9 mouse cellular contexts compared by ENCODE assay signal in genomic region chr2:36103069-36103554, GRCm38 (mm10). TPM values are rescaled to one million over a fixed set of nuclear protein-coding genes. Genes with fewer than 3 reads are reported as not detected.
DNase-seq lines count a peak whose midpoint lies in the region; ATAC-seq and TF ChIP-seq lines count a peak whose summit lies in the region.
"Had no signal": no experiment of that assay in that cellular context is flagged by ENCODE, and none has a peak within 500 bp of the region (broad histone marks: within the 10 kb centered on the region; RNA-seq: fewer than 3 reads in every experiment).

No protein-coding gene starts in this region.

- no peak for ATAC-seq in embryonic facial prominence, embryonic 11.5 days (replicated peaks; ENCODE audit: insufficient number of reproducible peaks, low FRiP score, low TSS enrichment, low read depth)
- ATAC-seq in hindbrain, embryonic 12.5 days (ENCODE audit: low FRiP score) = no peak
- no peak for ATAC-seq in midbrain, embryonic 14.5 days (ENCODE audit: low FRiP score, low TSS enrichment)

- H3K27me3 ChIP-seq in kidney, adult 2 months (replicated peaks; ENCODE audit: control insufficient read depth, insufficient read depth, low read length) = peaks cover 5% of the 10 kb centered on the region
- peaks cover 70% of the 10 kb centered on the region for H3K27me3 ChIP-seq in embryonic facial prominence, embryonic 11.5 days (ENCODE audit: control insufficient read depth, insufficient read depth, low read length)
- peaks cover 99% of the 10 kb centered on the region for H3K27me3 ChIP-seq in hindbrain, embryonic 12.5 days
- H3K27me3 ChIP-seq in midbrain, embryonic 14.5 days (ENCODE audit: control insufficient read depth, insufficient read depth, low read length) = peaks cover 96% of the 10 kb centered on the region
- peaks cover 49% of the 10 kb centered on the region for H3K27me3 ChIP-seq in thymus, adult 2 months (ENCODE audit: control insufficient read depth, insufficient read depth, low read length)

- peak overlapping the region; percentile 29; the same call in 1 of the 2 replicates for H3K4me3 ChIP-seq in kidney, adult 2 months (ENCODE audit: insufficient read depth, low read depth, low read length)
- peak overlapping the region; percentile 57 for H3K4me3 ChIP-seq in embryonic facial prominence, embryonic 11.5 days (ENCODE audit: low read depth, low read length)
- peak overlapping the region; percentile 19 for H3K4me3 ChIP-seq in hindbrain, embryonic 12.5 days
- H3K4me3 ChIP-seq in midbrain, embryonic 14.5 days (replicated peaks; ENCODE audit: low read depth, low read length) = 0 out of 2 replicates have a peak overlapping the region, but pooled peaks have one; percentile 1
- H3K4me3 ChIP-seq in thymus, adult 2 months (ENCODE audit: control insufficient read depth, insufficient read depth, low read length) = no peak overlapping the region

- WGBS in kidney, adult 2 months = 18% methylated on average over 21 of the region's 21 CpGs
- WGBS in embryonic facial prominence, embryonic 11.5 days = 1% methylated on average over 21 of the region's 21 CpGs
- WGBS in hindbrain, embryonic 12.5 days = 2% methylated on average over 21 of the region's 21 CpGs
- WGBS in midbrain, embryonic 14.5 days = under 1% methylated on average over 21 of the region's 21 CpGs
- 7% methylated on average over 21 of the region's 21 CpGs for WGBS in thymus, adult 2 months

- peak overlapping the region; percentile 74 for H3K4me2 ChIP-seq in embryonic facial prominence, embryonic 11.5 days (ENCODE audit: low read depth, low read length)
- H3K4me2 ChIP-seq in hindbrain, embryonic 12.5 days (replicated peaks) = peak overlapping the region; percentile 35
- H3K4me2 ChIP-seq in midbrain, embryonic 14.5 days (ENCODE audit: low read length) = peak overlapping the region; percentile 58

- H3K27ac ChIP-seq in kidney, adult 2 months (ENCODE audit: insufficient read depth, low read depth, low read length) = no peak overlapping the region
- peak overlapping the region; percentile 66 for H3K27ac ChIP-seq in embryonic facial prominence, embryonic 11.5 days (replicated peaks; ENCODE audit: low read depth, low read length)
- H3K27ac ChIP-seq in hindbrain, embryonic 12.5 days = no peak overlapping the region
- no peak overlapping the region for H3K27ac ChIP-seq in midbrain, embryonic 14.5 days (replicated peaks; ENCODE audit: low read depth, low read length)
- no peak overlapping the region for H3K27ac ChIP-seq in thymus, adult 2 months (ENCODE audit: control insufficient read depth, insufficient read depth, low read length)

- H3K9ac ChIP-seq in embryonic facial prominence, embryonic 11.5 days (replicated peaks; ENCODE audit: low read length) = peak overlapping the region; percentile 80
- no peak overlapping the region for H3K9ac ChIP-seq in hindbrain, embryonic 12.5 days
- H3K9ac ChIP-seq in midbrain, embryonic 14.5 days (replicated peaks; ENCODE audit: low read length) = no peak overlapping the region

- H3K4me1 ChIP-seq in kidney, adult 2 months (ENCODE audit: control insufficient read depth, insufficient read depth, low read length) = peaks cover 3% of the 10 kb centered on the region; the same call in 1 of the 2 replicates
- H3K4me1 ChIP-seq in embryonic facial prominence, embryonic 11.5 days (ENCODE audit: control insufficient read depth, insufficient read depth, low read length) = peaks cover 16% of the 10 kb centered on the region; the same call in 1 of the 2 replicates
- peaks cover 33% of the 10 kb centered on the region for H3K4me1 ChIP-seq in hindbrain, embryonic 12.5 days
- H3K4me1 ChIP-seq in midbrain, embryonic 14.5 days (ENCODE audit: control insufficient read depth, insufficient read depth, low read length) = peaks cover 11% of the 10 kb centered on the region
- H3K4me1 ChIP-seq in thymus, adult 2 months (replicated peaks; ENCODE audit: control insufficient read depth, insufficient read depth, low read length) = peaks cover 7% of the 10 kb centered on the region

- no peak for TF ChIP-seq POLR2A in kidney, adult 2 months (IDR thresholded peaks at IDR 0.05; ENCODE audit: low read depth, low read length)
- no peak for TF ChIP-seq POLR2A in thymus, adult 2 months (IDR thresholded peaks at IDR 0.05; ENCODE audit: control insufficient read depth, extremely low read depth, insufficient read depth, low read length, poor library complexity)

- no peak for TF ChIP-seq CTCF in kidney, adult 2 months (conservative IDR thresholded peaks at IDR 0.05; ENCODE audit: insufficient read depth, insufficient read length, low read depth, low read length)
- TF ChIP-seq CTCF in thymus, adult 2 months (IDR thresholded peaks at IDR 0.05; ENCODE audit: borderline replicate concordance, control insufficient read depth, extremely low read depth, insufficient read depth, low read length, poor library complexity) = no peak

- no peak for DNase-seq in kidney, adult 2 months
- no peak for DNase-seq in kidney, adult 18-20 months
- no peak for DNase-seq in embryonic facial prominence, embryonic 11.5 days (ENCODE audit: low spot score)
- DNase-seq in midbrain, embryonic 14.5 days = no peak
- DNase-seq in adipocyte (ENCODE audit: low spot score) = no peak
- no peak for DNase-seq in cerebellum, adult 11-12 months
- DNase-seq in thymus, adult 2 months = no peak

- no peaks in the 10 kb centered on the region for H3K36me3 ChIP-seq in kidney, adult 2 months (ENCODE audit: control insufficient read depth, insufficient read depth, low read length)
- no peaks in the 10 kb centered on the region for H3K36me3 ChIP-seq in embryonic facial prominence, embryonic 11.5 days (replicated peaks; ENCODE audit: control insufficient read depth, insufficient read depth, low read depth, low read length)
- H3K36me3 ChIP-seq in hindbrain, embryonic 12.5 days = no peaks in the 10 kb centered on the region
- H3K36me3 ChIP-seq in midbrain, embryonic 14.5 days (ENCODE audit: control insufficient read depth, insufficient read depth, low read length) = no peaks in the 10 kb centered on the region
- H3K36me3 ChIP-seq in thymus, adult 2 months (ENCODE audit: control insufficient read depth, insufficient read depth, low read length) = no peaks in the 10 kb centered on the region

- no peaks in the 10 kb centered on the region for H3K9me3 ChIP-seq in embryonic facial prominence, embryonic 11.5 days (replicated peaks; ENCODE audit: control insufficient read depth, low read length)
- no peaks in the 10 kb centered on the region for H3K9me3 ChIP-seq in hindbrain, embryonic 12.5 days (replicated peaks)
- H3K9me3 ChIP-seq in midbrain, embryonic 14.5 days (ENCODE audit: control insufficient read depth, low read length) = no peaks in the 10 kb centered on the region

RNA-seq across cellular contexts. Expression of gene Lhx6, which starts 2.1 kb away (rescaled TPM):
- 1.4 and 1.7 TPM in 2 replicates for polyA plus RNA-seq in kidney, adult 2 months (2012; rRNA removed)
- polyA plus RNA-seq in embryonic facial prominence, embryonic 11.5 days (2014; fragmentation: Nextera tagmentation; extraction: Ambion mirVana) = 10.9 and 11.6 TPM in 2 replicates
- polyA plus RNA-seq in hindbrain, embryonic 12.5 days (2016; fragmentation: Nextera tagmentation; extraction: Ambion mirVana) = 1.4 and 2.7 TPM in 2 replicates
- 0.46 TPM in 1 of 2 replicates, not detected in the other for polyA plus RNA-seq in midbrain, embryonic 14.5 days (2014; fragmentation: Nextera tagmentation; extraction: Ambion mirVana)
- 0.58 and 0.68 TPM in 2 replicates for polyA plus RNA-seq in thymus, adult 2 months (2012; rRNA removed)

RNA-seq across cellular contexts. Expression of gene Mrrf, which starts 33.1 kb away (rescaled TPM):
- polyA plus RNA-seq in kidney, adult 2 months (2012; rRNA removed) = 54.0 and 65.1 TPM in 2 replicates
- 33.8 and 39.3 TPM in 2 replicates for polyA plus RNA-seq in embryonic facial prominence, embryonic 11.5 days (2014; fragmentation: Nextera tagmentation; extraction: Ambion mirVana)
- polyA plus RNA-seq in hindbrain, embryonic 12.5 days (2016; fragmentation: Nextera tagmentation; extraction: Ambion mirVana) = 23.0 and 24.8 TPM in 2 replicates
- polyA plus RNA-seq in midbrain, embryonic 14.5 days (2014; fragmentation: Nextera tagmentation; extraction: Ambion mirVana) = 30.6 and 33.6 TPM in 2 replicates
- 26.9 and 29.3 TPM in 2 replicates for polyA plus RNA-seq in thymus, adult 2 months (2012; rRNA removed)

RNA-seq across cellular contexts. Expression of gene Rbm18, which starts 33.5 kb away (rescaled TPM):
- polyA plus RNA-seq in kidney, adult 2 months (2012; rRNA removed) = 10.9 and 15.2 TPM in 2 replicates
- 109 and 114 TPM in 2 replicates for polyA plus RNA-seq in embryonic facial prominence, embryonic 11.5 days (2014; fragmentation: Nextera tagmentation; extraction: Ambion mirVana)
- polyA plus RNA-seq in hindbrain, embryonic 12.5 days (2016; fragmentation: Nextera tagmentation; extraction: Ambion mirVana) = 129 TPM in 2 replicates
- 151 and 172 TPM in 2 replicates for polyA plus RNA-seq in midbrain, embryonic 14.5 days (2014; fragmentation: Nextera tagmentation; extraction: Ambion mirVana)
- polyA plus RNA-seq in thymus, adult 2 months (2012; rRNA removed) = 14.2 and 14.8 TPM in 2 replicates

RNA-seq across cellular contexts. Expression of gene Morn5, which starts 53.9 kb away (rescaled TPM):
- 0.61 and 1.7 TPM in 2 replicates for polyA plus RNA-seq in kidney, adult 2 months (2012; rRNA removed)
- polyA plus RNA-seq in embryonic facial prominence, embryonic 11.5 days (2014; fragmentation: Nextera tagmentation; extraction: Ambion mirVana) = not detected in 2 replicates
- 3.2 and 3.6 TPM in 2 replicates for polyA plus RNA-seq in hindbrain, embryonic 12.5 days (2016; fragmentation: Nextera tagmentation; extraction: Ambion mirVana)
- polyA plus RNA-seq in midbrain, embryonic 14.5 days (2014; fragmentation: Nextera tagmentation; extraction: Ambion mirVana) = 0.54 and 1.5 TPM in 2 replicates
- 0.26 TPM in 1 of 2 replicates, not detected in the other for polyA plus RNA-seq in thymus, adult 2 months (2012; rRNA removed)
- polyA plus RNA-seq: liver, adult 2 months had no signal

RNA-seq across cellular contexts. Expression of gene Ndufa8, which starts 53.9 kb away (rescaled TPM):
- polyA plus RNA-seq in kidney, adult 2 months (2012; rRNA removed) = 203 and 261 TPM in 2 replicates
- 200 and 206 TPM in 2 replicates for polyA plus RNA-seq in embryonic facial prominence, embryonic 11.5 days (2014; fragmentation: Nextera tagmentation; extraction: Ambion mirVana)
- 171 and 179 TPM in 2 replicates for polyA plus RNA-seq in hindbrain, embryonic 12.5 days (2016; fragmentation: Nextera tagmentation; extraction: Ambion mirVana)
- polyA plus RNA-seq in midbrain, embryonic 14.5 days (2014; fragmentation: Nextera tagmentation; extraction: Ambion mirVana) = 263 and 316 TPM in 2 replicates
- 75.4 and 83.9 TPM in 2 replicates for polyA plus RNA-seq in thymus, adult 2 months (2012; rRNA removed)
